Mouse (Mus musculus) lung, embryonic 16.5 days (tissue): ENCODE measurements around the gene Cdk15. TPM values are rescaled to one million over a fixed set of nuclear protein-coding genes. Genes with fewer than 3 reads are reported as not detected.
A peak's percentile ranks its signal among the peaks of the same experiment; 100 is the strongest.

Experiments used
- ATAC-seq: fragments of 200-750 bp; cut with Nextera tagmentation; 2 replicates; pipeline ENCODE4 v1.8.0; 2017; ENCODE audit warnings: low read depth, mild to moderate bottlenecking, moderate library complexity
- H3K27ac ChIP-seq: fragments of 300-500 bp; sonication (generic); 2 replicates; pipeline ENCODE4 v1.5.1; 2014; ENCODE audit warnings: mild to moderate bottlenecking, control low read depth, low read length
- H3K27me3 ChIP-seq: fragments of 300-500 bp; sonication (generic); 2 replicates; pipeline ENCODE4 v1.6.1; 2014; ENCODE audit warnings: low read depth, low read length, mixed read lengths; ENCODE audit not compliant: control insufficient read depth, insufficient read depth
- H3K36me3 ChIP-seq: fragments of 300-500 bp; sonication (generic); 2 replicates; pipeline ENCODE4 v1.6.1; 2014; ENCODE audit warnings: low read length; ENCODE audit not compliant: control insufficient read depth, insufficient read depth
- H3K4me1 ChIP-seq: fragments of 300-500 bp; sonication (generic); replicated peaks from 2 replicates; pipeline ENCODE4 v1.6.1; 2014; ENCODE audit warnings: low read length, mixed read lengths; ENCODE audit not compliant: control insufficient read depth, insufficient read depth
- H3K4me2 ChIP-seq: fragments of 300-500 bp; sonication (generic); 2 replicates; pipeline ENCODE4 v1.6.1; 2014; ENCODE audit warnings: low read depth, low read length, control low read depth
- H3K4me3 ChIP-seq: fragments of 300-500 bp; sonication (generic); 2 replicates; pipeline ENCODE4 v1.5.1; 2014; ENCODE audit warnings: mild to moderate bottlenecking, low read length, control low read depth
- H3K9ac ChIP-seq: fragments of 300-500 bp; sonication (generic); 2 replicates; pipeline ENCODE4 v1.6.1; 2014; ENCODE audit warnings: low read length, control low read depth
- H3K9me3 ChIP-seq: fragments of 300-500 bp; sonication (generic); 2 replicates; pipeline ENCODE4 v1.6.1; 2016; ENCODE audit warnings: low read length; ENCODE audit not compliant: control insufficient read depth
- WGBS: fragments of 180-500 bp; shearing (Covaris S2); extraction: QIAGEN DNeasy Blood & Tissue Kit; methylation state at CpG from one replicate; pipeline ENCODE4 v1.1.7; 2014; 5-methylcytosine and 5-hydroxymethylcytosine counted together
- polyA plus RNA-seq: library from polyadenylated mRNA; unstranded; fragments of >200 nt; fragmentation: Nextera tagmentation; extraction: Ambion mirVana; gene quantifications from 2 replicates; pipeline ENCODE4 v1.2.1, GENCODE M21; 2015

Cdk15 gene
- polyA plus RNA-seq, 1 experiment from 2014 or later, result not detected

DNA sequence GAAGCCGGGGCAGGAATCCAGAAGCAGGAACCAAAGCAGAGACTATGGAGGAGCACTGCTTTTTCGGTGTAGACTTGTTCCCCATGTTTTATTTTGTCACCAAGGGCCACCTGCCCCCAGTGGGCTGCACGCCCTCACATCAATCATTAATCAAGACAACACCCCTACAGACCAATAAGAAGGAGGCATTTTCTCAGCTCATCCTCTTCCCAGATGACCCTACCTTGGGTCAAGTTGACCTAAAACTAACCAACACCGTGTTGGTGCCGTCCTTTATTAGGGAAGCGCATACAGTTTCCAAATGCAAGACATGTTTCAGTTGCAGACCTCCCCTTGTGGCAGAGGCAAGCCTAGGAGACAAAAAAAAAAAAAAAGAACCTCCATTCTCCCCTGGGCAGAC is 132.5 kb downstream of the Cdk15 start:
- no peak overlapping the region for H3K27ac ChIP-seq
- no peak overlapping the region for H3K4me2 ChIP-seq
- H3K9ac ChIP-seq, result no peak overlapping the region
- H3K4me3 ChIP-seq, result no peak overlapping the region
- 78% methylated on average over 6 of the region's 6 CpGs for WGBS
- no peaks in the 10 kb centered on the region for H3K4me1 ChIP-seq
- no peak for ATAC-seq
- H3K9me3 ChIP-seq, result no peaks in the 10 kb centered on the region
- H3K27me3 ChIP-seq, result no peaks in the 10 kb centered on the region
- no peaks in the 10 kb centered on the region for H3K36me3 ChIP-seq

DNA sequence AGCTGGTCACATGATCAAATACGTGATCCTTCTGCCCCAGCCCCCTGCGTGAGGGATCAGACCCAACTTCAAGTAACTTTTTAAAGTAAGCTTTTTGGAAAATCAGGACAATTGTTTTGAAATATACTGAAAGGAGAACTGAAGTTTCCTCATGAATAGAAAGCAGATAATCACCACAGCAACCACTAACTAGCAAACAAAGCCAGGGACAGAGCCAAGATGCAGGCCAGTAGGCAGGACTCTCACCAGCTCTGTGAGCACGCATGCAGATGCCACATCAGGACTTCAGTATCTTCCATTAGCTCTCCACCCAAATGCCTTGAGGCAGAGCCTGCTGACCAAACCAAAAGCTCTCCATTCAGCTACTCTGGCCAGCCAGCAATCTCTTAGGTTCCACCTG is 135.0 kb downstream of the Cdk15 start:
- Histone ChIP-seq H3K9me3 (no peaks in the 10 kb centered on the region), H3K9ac (no peak overlapping the region), H3K27ac (no peak overlapping the region), H3K4me3 (no peak overlapping the region), H3K36me3 (no peaks in the 10 kb centered on the region), H3K4me1 (no peaks in the 10 kb centered on the region), H3K27me3 (no peaks in the 10 kb centered on the region), H3K4me2 (no peak overlapping the region)
- ATAC-seq, result peak; percentile 49; the same call in 1 of the 2 replicates
- WGBS, result 48% methylated on average over 3 of the region's 3 CpGs

DNA sequence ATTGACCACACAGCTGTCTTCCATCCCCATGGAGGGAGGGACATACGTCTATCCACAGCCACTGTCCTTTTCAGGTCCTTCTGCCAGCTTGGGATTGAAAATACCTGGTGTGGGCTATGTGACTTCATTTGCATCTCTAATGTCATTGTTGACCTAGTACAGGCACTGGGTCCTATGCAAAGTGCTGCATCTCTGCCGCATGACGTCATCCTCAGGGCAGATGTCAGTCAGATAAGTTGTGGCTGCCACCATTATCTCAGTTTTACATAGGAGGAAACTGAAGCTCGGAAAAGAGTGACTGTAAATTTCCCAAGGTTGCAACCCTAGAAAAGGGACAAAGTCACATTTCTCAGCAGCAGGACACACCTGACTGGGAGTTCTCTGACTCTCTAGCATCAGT is 137.4 kb downstream of the Cdk15 start:
- Histone ChIP-seq H3K9me3 (no peaks in the 10 kb centered on the region), H3K36me3 (no peaks in the 10 kb centered on the region), H3K4me1 (no peaks in the 10 kb centered on the region), H3K4me3 (no peak overlapping the region), H3K27ac (no peak overlapping the region), H3K4me2 (no peak overlapping the region), H3K27me3 (no peaks in the 10 kb centered on the region), H3K9ac (no peak overlapping the region)
- WGBS, result 80% methylated on average over 4 of the region's 4 CpGs
- no peak for ATAC-seq

DNA sequence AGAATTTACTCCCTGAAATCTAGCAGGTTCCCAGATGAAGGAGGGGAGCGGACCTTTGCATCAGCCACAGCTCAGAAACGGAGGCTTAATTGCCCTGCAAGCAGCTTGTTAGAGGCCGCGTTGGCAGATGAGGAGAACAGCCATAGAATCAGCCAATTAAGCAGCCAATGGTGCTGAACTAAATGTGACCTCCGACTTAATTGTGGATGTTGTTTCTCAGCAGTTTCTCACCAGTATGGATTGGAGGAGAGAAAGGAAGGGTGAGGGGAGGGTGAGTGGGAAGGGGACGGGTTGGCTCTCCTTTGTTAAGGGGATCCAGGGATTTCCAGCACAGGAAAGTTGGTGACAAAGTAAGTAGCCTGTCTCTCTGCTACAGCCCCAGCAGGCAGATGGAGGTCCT is 137.9 kb downstream of the Cdk15 start:
- no peak for ATAC-seq
- Histone ChIP-seq H3K9me3 (no peaks in the 10 kb centered on the region), H3K4me1 (peaks cover 3% of the 10 kb centered on the region; the same call in 1 of the 2 replicates), H3K36me3 (no peaks in the 10 kb centered on the region), H3K4me2 (no peak overlapping the region), H3K9ac (no peak overlapping the region), H3K4me3 (no peak overlapping the region), H3K27ac (no peak overlapping the region), H3K27me3 (no peaks in the 10 kb centered on the region)
- 52% methylated on average over 6 of the region's 6 CpGs for WGBS

DNA sequence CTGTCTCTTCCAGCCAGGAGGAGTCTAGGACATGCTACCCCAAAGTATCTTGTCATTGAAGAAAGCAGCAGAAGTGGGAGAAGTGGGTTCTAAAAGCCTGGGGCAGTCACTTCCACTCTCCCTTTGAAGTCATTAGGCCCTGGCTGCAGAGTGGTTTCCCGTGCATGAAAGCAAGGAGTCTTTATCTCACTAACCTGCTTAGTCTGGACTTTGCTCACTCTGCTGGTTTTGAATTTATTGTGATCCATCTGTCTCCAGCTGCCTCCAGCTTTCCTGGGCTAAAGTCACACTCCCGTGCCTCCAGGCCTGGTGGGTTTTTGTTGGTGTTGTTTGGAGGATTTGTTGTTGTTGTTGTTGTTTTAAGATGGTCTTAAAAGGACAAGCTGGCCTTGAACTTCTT is 139.3 kb downstream of the Cdk15 start:
- 41% methylated on average over 2 of the region's 2 CpGs for WGBS
- no peak overlapping the region for H3K9ac ChIP-seq
- H3K36me3 ChIP-seq, result no peaks in the 10 kb centered on the region
- H3K27me3 ChIP-seq, result no peaks in the 10 kb centered on the region
- H3K27ac ChIP-seq, result no peak overlapping the region
- H3K9me3 ChIP-seq, result no peaks in the 10 kb centered on the region
- ATAC-seq, result no peak
- H3K4me1 ChIP-seq, result peaks cover 5% of the 10 kb centered on the region; the same call in 1 of the 2 replicates
- H3K4me2 ChIP-seq, result no peak overlapping the region
- no peak overlapping the region for H3K4me3 ChIP-seq

DNA sequence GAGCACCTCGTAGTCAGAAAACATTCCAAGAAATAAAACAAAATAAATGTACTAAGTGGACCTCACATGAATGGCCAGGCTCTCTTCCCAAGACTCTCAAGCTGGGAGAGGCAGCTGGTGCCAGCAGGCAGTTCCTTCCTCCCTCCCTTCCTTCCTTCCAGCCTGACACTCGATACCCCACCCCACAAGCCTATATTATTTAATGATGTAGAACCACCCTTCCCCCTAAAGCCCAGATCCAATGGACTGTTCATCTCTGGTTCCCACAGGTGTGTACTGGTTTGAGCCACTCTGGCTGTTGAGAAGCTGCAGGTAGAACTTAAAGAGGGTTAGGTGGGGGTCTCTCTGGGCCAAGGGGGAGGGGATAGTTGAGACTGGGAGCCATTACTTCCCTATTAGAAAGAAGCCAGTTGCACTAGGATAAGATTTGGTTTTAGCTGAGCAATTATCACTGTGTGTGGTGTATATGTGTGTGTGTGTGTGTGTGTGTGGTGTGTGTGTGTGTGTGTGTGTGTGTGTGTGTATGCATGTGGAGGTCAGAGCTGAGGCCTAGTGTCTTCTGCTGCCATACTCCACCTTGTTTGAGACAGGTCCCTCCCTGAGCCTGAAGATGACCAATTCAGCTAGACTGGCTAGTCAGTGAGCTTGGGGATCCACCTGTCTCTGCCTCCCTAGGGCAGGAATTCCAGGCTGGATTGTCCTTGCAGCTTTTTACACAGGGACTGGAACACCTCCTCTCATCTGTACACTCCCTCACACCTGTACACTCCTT is 143.0 kb downstream of the Cdk15 start:
- Histone ChIP-seq H3K9me3 (no peaks in the 10 kb centered on the region), H3K27ac (no peak overlapping the region), H3K4me3 (no peak overlapping the region), H3K4me1 (peaks cover 5% of the 10 kb centered on the region; the same call in 1 of the 2 replicates), H3K9ac (no peak overlapping the region), H3K27me3 (no peaks in the 10 kb centered on the region), H3K36me3 (no peaks in the 10 kb centered on the region), H3K4me2 (no peak overlapping the region)
- ATAC-seq, result no peak
- 49% methylated on average over 2 of the region's 2 CpGs for WGBS

DNA sequence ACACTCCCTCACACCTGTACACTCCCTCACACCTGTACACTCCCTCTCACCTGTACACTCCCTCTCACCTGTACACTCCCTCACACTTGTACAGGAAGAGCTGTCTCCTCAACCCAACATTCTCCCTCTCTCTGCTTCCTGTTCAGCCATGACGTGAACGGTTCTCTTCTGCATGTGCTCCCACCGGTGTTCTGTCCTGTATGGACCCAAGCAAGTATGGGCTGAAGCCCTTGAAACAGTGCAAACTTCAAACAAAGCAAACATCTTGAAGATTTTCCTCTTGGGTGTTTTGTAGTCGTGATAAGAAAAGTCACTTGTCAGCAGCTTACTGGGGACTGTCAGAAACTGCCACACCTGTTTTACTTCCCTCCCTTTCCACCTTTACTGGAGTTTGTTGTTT is 144.5 kb downstream of the Cdk15 start:
- no peak overlapping the region for H3K27ac ChIP-seq
- no peaks in the 10 kb centered on the region for H3K27me3 ChIP-seq
- no peak overlapping the region for H3K9ac ChIP-seq
- H3K36me3 ChIP-seq, result no peaks in the 10 kb centered on the region
- 42% methylated on average over 4 of the region's 4 CpGs for WGBS
- peaks cover 5% of the 10 kb centered on the region; the same call in 1 of the 2 replicates for H3K4me1 ChIP-seq
- no peak overlapping the region for H3K4me3 ChIP-seq
- ATAC-seq, result peak; percentile 49; the same call in 1 of the 2 replicates
- no peaks in the 10 kb centered on the region for H3K9me3 ChIP-seq
- H3K4me2 ChIP-seq, result no peak overlapping the region

Other genes starting within 250 kb of the Cdk15 start
- gene C2cd6, start 162.0 kb upstream of the Cdk15 start, polyA plus RNA-seq, result not detected in 2 replicates
- 34.5 and 38.5 TPM in 2 replicates for gene Tmem237, start 136.5 kb upstream of the Cdk15 start, polyA plus RNA-seq
- gene Mpp4, start 93.5 kb upstream of the Cdk15 start, polyA plus RNA-seq, result 0.06 and 0.41 TPM in 2 replicates
- gene Als2, start 19.7 kb upstream of the Cdk15 start, polyA plus RNA-seq, result 11.2 and 11.6 TPM in 2 replicates
- gene Fzd7, start 225.5 kb downstream of the Cdk15 start, polyA plus RNA-seq, result 12.4 and 12.9 TPM in 2 replicates